Mouse (Mus musculus): ENCODE results near the gene Ciita.

DNA sequence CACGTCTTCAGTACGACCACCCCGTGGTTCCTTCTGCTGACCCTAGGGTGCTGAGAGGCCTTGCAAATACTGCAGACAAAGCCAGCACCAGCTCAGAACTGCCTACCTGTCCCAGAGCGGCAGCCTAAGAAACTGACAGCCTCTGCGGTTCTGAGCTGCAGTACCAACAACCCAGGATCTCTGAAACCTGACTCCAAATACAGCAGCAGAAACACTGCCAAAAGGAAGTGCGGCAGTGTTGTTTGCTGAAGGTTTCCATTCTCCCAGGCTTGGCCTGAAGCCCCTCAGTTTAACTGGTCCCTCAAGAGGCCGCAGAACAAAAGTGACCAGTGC lies 61.7 kb downstream of the Ciita start:
- TF ChIP-seq CTCF (IDR thresholded peaks at IDR 0.05; ENCODE audit: borderline replicate concordance, insufficient read depth, low read length) = no peak
- TF ChIP-seq POLR2A (IDR thresholded peaks at IDR 0.05; ENCODE audit: low read depth, low read length) = no peak

All from embryonic fibroblast, embryonic 13.5 days (primary cell).